Comparison of ENCODE assay signal across 20 mouse cellular contexts in the genomic region with DNA sequence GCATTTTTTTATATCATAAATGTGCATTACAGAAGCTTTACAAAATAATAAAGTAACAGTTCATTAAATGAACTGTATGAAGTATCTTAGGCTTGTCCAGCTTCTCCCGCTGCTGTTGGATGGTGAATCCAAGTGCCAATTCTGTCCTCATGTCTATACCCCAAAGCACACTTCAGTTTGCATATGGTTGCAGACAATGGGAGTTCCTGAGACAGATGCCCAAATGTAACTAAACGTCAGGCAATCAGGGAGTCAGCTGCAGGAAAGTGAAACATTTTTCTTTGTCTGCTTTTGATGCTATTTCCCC.
A peak's percentile ranks its signal among the peaks of the same experiment; 100 is the strongest.
DNase-seq lines count a peak whose midpoint lies in the region; ATAC-seq lines count a peak whose summit lies in the region.
"Had no signal": no experiment of that assay in that cellular context is flagged by ENCODE, and none has a peak within 500 bp of the region (broad histone marks: within the 10 kb centered on the region; RNA-seq: fewer than 3 reads in every experiment).

No protein-coding gene starts in this region.

- ATAC-seq in midbrain, embryonic 11.5 days (ENCODE audit: low FRiP score), result peak; percentile 41; the same call in 1 of the 2 replicates
- peak; percentile 65 for ATAC-seq in forebrain, embryonic 16.5 days
- peak; percentile 55; the same call in 1 of the 2 replicates for ATAC-seq in hindbrain, embryonic 15.5 days (ENCODE audit: low FRiP score, low read depth)
- 0 out of 2 replicates have a peak, but pooled peaks have one; percentile 46 for ATAC-seq in neural tube, embryonic 12.5 days (ENCODE audit: low FRiP score, low read depth)
- ATAC-seq in kidney, embryonic 16.5 days (ENCODE audit: low FRiP score, low TSS enrichment), result no peak
- ATAC-seq: lung, postnatal 0 days had no signal

- H3K4me3 ChIP-seq in midbrain, embryonic 11.5 days (ENCODE audit: low read depth, low read length), result no peak overlapping the region
- H3K4me3 ChIP-seq in midbrain, embryonic 10.5 days, result no peak overlapping the region
- H3K4me3 ChIP-seq in forebrain, embryonic 16.5 days (replicated peaks; ENCODE audit: low read length), result no peak overlapping the region
- no peak overlapping the region for H3K4me3 ChIP-seq in hindbrain, embryonic 15.5 days
- no peak overlapping the region for H3K4me3 ChIP-seq in neural tube, embryonic 12.5 days
- H3K4me3 ChIP-seq in kidney, embryonic 16.5 days (ENCODE audit: low read length), result no peak overlapping the region
- H3K4me3 ChIP-seq: embryonic facial prominence, embryonic 10.5 days; heart, adult 2 months; heart, embryonic 15.5 days; liver, embryonic 15.5 days had no signal

- no peak overlapping the region for H3K4me2 ChIP-seq in midbrain, embryonic 11.5 days
- H3K4me2 ChIP-seq in forebrain, embryonic 16.5 days (ENCODE audit: low read length), result peak overlapping the region; percentile 37
- 0 out of 2 replicates have a peak overlapping the region, but pooled peaks have one; percentile 41 for H3K4me2 ChIP-seq in hindbrain, embryonic 15.5 days
- 0 out of 2 replicates have a peak overlapping the region, but pooled peaks have one; percentile 9 for H3K4me2 ChIP-seq in neural tube, embryonic 12.5 days (replicated peaks)
- H3K4me2 ChIP-seq in kidney, embryonic 16.5 days (replicated peaks; ENCODE audit: low read depth, low read length), result no peak overlapping the region
- H3K4me2 ChIP-seq: heart, embryonic 15.5 days; liver, embryonic 15.5 days had no signal

- no peaks in the 10 kb centered on the region for H3K36me3 ChIP-seq in midbrain, embryonic 11.5 days (ENCODE audit: control insufficient read depth, insufficient read depth, low read length)
- no peaks in the 10 kb centered on the region for H3K36me3 ChIP-seq in midbrain, embryonic 10.5 days
- H3K36me3 ChIP-seq in forebrain, embryonic 16.5 days (ENCODE audit: control insufficient read depth, insufficient read depth), result no peaks in the 10 kb centered on the region
- no peaks in the 10 kb centered on the region for H3K36me3 ChIP-seq in hindbrain, embryonic 15.5 days
- no peaks in the 10 kb centered on the region for H3K36me3 ChIP-seq in neural tube, embryonic 12.5 days
- no peaks in the 10 kb centered on the region for H3K36me3 ChIP-seq in kidney, embryonic 16.5 days (ENCODE audit: insufficient read depth, low read length)
- H3K36me3 ChIP-seq: embryonic facial prominence, embryonic 10.5 days; heart, embryonic 15.5 days; liver, embryonic 15.5 days had no signal

- DNase-seq in midbrain, embryonic 11.5 days (ENCODE audit: low spot score, missing footprints), result no peak
- DNase-seq in midbrain, embryonic 10.5 days (ENCODE audit: low spot score), result no peak
- DNase-seq in heart, adult 18-20 months, result no peak
- no peak for DNase-seq in gastrocnemius, postnatal 10 days
- DNase-seq: adrenal gland, postnatal 25 days; cerebellum, adult 8-10 months; gastrocnemius, postnatal 14 days; heart, adult 2 months; heart, postnatal 4 days; right cerebral cortex, adult 18-20 months; thymus, postnatal 14 days had no signal

- H3K27me3 ChIP-seq in midbrain, embryonic 11.5 days (ENCODE audit: control insufficient read depth, insufficient read depth, low read length), result no peaks in the 10 kb centered on the region
- no peaks in the 10 kb centered on the region for H3K27me3 ChIP-seq in midbrain, embryonic 10.5 days (ENCODE audit: low read depth, poor library complexity, severe bottlenecking)
- H3K27me3 ChIP-seq in forebrain, embryonic 16.5 days (replicated peaks; ENCODE audit: control insufficient read depth, insufficient read depth, low read length), result no peaks in the 10 kb centered on the region
- H3K27me3 ChIP-seq in hindbrain, embryonic 15.5 days, result no peaks in the 10 kb centered on the region
- no peaks in the 10 kb centered on the region for H3K27me3 ChIP-seq in neural tube, embryonic 12.5 days (replicated peaks)
- H3K27me3 ChIP-seq in kidney, embryonic 16.5 days (ENCODE audit: insufficient read depth, low read length), result no peaks in the 10 kb centered on the region
- H3K27me3 ChIP-seq: CH12.LX; heart, embryonic 15.5 days; liver, embryonic 15.5 days had no signal

- no peak overlapping the region for H3K9ac ChIP-seq in midbrain, embryonic 11.5 days (ENCODE audit: low read length)
- H3K9ac ChIP-seq in forebrain, embryonic 16.5 days (replicated peaks; ENCODE audit: low read depth, low read length), result no peak overlapping the region
- H3K9ac ChIP-seq in hindbrain, embryonic 15.5 days, result no peak overlapping the region
- no peak overlapping the region for H3K9ac ChIP-seq in neural tube, embryonic 12.5 days
- H3K9ac ChIP-seq in kidney, embryonic 16.5 days (replicated peaks; ENCODE audit: low read length), result no peak overlapping the region
- H3K9ac ChIP-seq: heart, embryonic 15.5 days; liver, embryonic 15.5 days had no signal

- peaks cover 5% of the 10 kb centered on the region for H3K4me1 ChIP-seq in midbrain, embryonic 11.5 days (ENCODE audit: control insufficient read depth, insufficient read depth, low read length)
- peaks cover 13% of the 10 kb centered on the region for H3K4me1 ChIP-seq in midbrain, embryonic 10.5 days
- H3K4me1 ChIP-seq in forebrain, embryonic 16.5 days (replicated peaks; ENCODE audit: control insufficient read depth, insufficient read depth, low read length), result peaks cover 11% of the 10 kb centered on the region
- H3K4me1 ChIP-seq in hindbrain, embryonic 15.5 days (replicated peaks), result peaks cover 12% of the 10 kb centered on the region
- H3K4me1 ChIP-seq in neural tube, embryonic 12.5 days, result no peaks in the 10 kb centered on the region
- H3K4me1 ChIP-seq in kidney, embryonic 16.5 days (ENCODE audit: insufficient read depth, low read length), result no peaks in the 10 kb centered on the region
- H3K4me1 ChIP-seq: embryonic facial prominence, embryonic 10.5 days; heart, embryonic 15.5 days; liver, embryonic 15.5 days had no signal

- no peaks in the 10 kb centered on the region for H3K9me3 ChIP-seq in midbrain, embryonic 11.5 days (ENCODE audit: control insufficient read depth, low read length)
- no peaks in the 10 kb centered on the region for H3K9me3 ChIP-seq in midbrain, embryonic 10.5 days (replicated peaks)
- no peaks in the 10 kb centered on the region for H3K9me3 ChIP-seq in forebrain, embryonic 16.5 days (ENCODE audit: control insufficient read depth, low read length)
- H3K9me3 ChIP-seq in hindbrain, embryonic 15.5 days, result no peaks in the 10 kb centered on the region
- H3K9me3 ChIP-seq in neural tube, embryonic 12.5 days, result no peaks in the 10 kb centered on the region
- no peaks in the 10 kb centered on the region for H3K9me3 ChIP-seq in kidney, embryonic 16.5 days (ENCODE audit: low read length)
- H3K9me3 ChIP-seq: embryonic facial prominence, embryonic 10.5 days; heart, embryonic 15.5 days; liver, embryonic 15.5 days had no signal

- 56% methylated on average over 2 of the region's 2 CpGs for WGBS in midbrain, embryonic 11.5 days
- WGBS in midbrain, embryonic 10.5 days, result 53% methylated on average over 2 of the region's 2 CpGs
- 23% methylated on average over 2 of the region's 2 CpGs for WGBS in forebrain, embryonic 16.5 days
- WGBS in hindbrain, embryonic 15.5 days, result 17% methylated on average over 2 of the region's 2 CpGs
- WGBS in neural tube, embryonic 12.5 days, result 34% methylated on average over 2 of the region's 2 CpGs
- 65% methylated on average over 2 of the region's 2 CpGs for WGBS in kidney, embryonic 16.5 days

- no peak overlapping the region for H3K27ac ChIP-seq in midbrain, embryonic 11.5 days (ENCODE audit: low read depth, low read length)
- H3K27ac ChIP-seq in midbrain, embryonic 10.5 days (replicated peaks), result no peak overlapping the region
- peak overlapping the region; percentile 79 for H3K27ac ChIP-seq in forebrain, embryonic 16.5 days (ENCODE audit: low read length)
- peak overlapping the region; percentile 70; the same call in 1 of the 2 replicates for H3K27ac ChIP-seq in hindbrain, embryonic 15.5 days (replicated peaks)
- H3K27ac ChIP-seq in neural tube, embryonic 12.5 days, result no peak overlapping the region
- no peak overlapping the region for H3K27ac ChIP-seq in kidney, embryonic 16.5 days (ENCODE audit: low read length)
- H3K27ac ChIP-seq: embryonic facial prominence, embryonic 10.5 days; heart, adult 2 months; heart, embryonic 15.5 days; liver, embryonic 15.5 days had no signal

Comparison
In these comparisons a context has a peak if more than half of its experiments do, and no peak if none do; other contexts are left out.
1. H3K27ac ChIP-seq: peak in forebrain, embryonic 16.5 days (single experiment) and hindbrain, embryonic 15.5 days (single experiment); none in midbrain, embryonic 11.5 days (single experiment), midbrain, embryonic 10.5 days (single experiment), neural tube, embryonic 12.5 days (single experiment) and kidney, embryonic 16.5 days (single experiment).
2. H3K4me2 ChIP-seq: peak in forebrain, embryonic 16.5 days (single experiment), hindbrain, embryonic 15.5 days (single experiment) and neural tube, embryonic 12.5 days (single experiment); none in midbrain, embryonic 11.5 days (single experiment) and kidney, embryonic 16.5 days (single experiment).